In genomic region chr1:185501801-185502340, GRCm38 (mm10) we compare ENCODE assay signal across 8 mouse cellular contexts. TPM values are rescaled to one million over a fixed set of nuclear protein-coding genes. Genes with fewer than 3 reads are reported as not detected.
DNase-seq lines count a peak whose midpoint lies in the region; ATAC-seq and TF ChIP-seq lines count a peak whose summit lies in the region.

No protein-coding gene starts in this region.

- H3K27ac ChIP-seq in cerebellum, adult 2 months (ENCODE audit: insufficient read depth, low read length), result no peak overlapping the region
- no peak overlapping the region for H3K27ac ChIP-seq in lung, embryonic 14.5 days (ENCODE audit: low read depth)
- H3K27ac ChIP-seq in neural tube, embryonic 15.5 days (replicated peaks), result no peak overlapping the region

- H3K27me3 ChIP-seq in cerebellum, adult 2 months (ENCODE audit: control insufficient read depth, insufficient read depth, low read length), result no peaks in the 10 kb centered on the region
- no peaks in the 10 kb centered on the region for H3K27me3 ChIP-seq in lung, embryonic 14.5 days (ENCODE audit: insufficient read depth, low read length)
- no peaks in the 10 kb centered on the region for H3K27me3 ChIP-seq in neural tube, embryonic 15.5 days (replicated peaks)

- TF ChIP-seq CTCF in cerebellum, adult 2 months (IDR thresholded peaks at IDR 0.05; ENCODE audit: borderline replicate concordance, insufficient read depth, low read depth, low read length), result peak; percentile 32; the same call in 1 of the 2 replicates
- peak; percentile 73 for TF ChIP-seq CTCF in lung, embryonic 14.5 days (IDR thresholded peaks at IDR 0.05; ENCODE audit: low read depth)

- no peak for ATAC-seq in lung, embryonic 14.5 days (ENCODE audit: insufficient read depth)
- ATAC-seq in neural tube, embryonic 15.5 days (ENCODE audit: low FRiP score), result no peak

- no peak overlapping the region for H3K9ac ChIP-seq in lung, embryonic 14.5 days
- no peak overlapping the region for H3K9ac ChIP-seq in neural tube, embryonic 15.5 days (replicated peaks)

- H3K36me3 ChIP-seq in lung, embryonic 14.5 days (ENCODE audit: insufficient read depth), result no peaks in the 10 kb centered on the region
- no peaks in the 10 kb centered on the region for H3K36me3 ChIP-seq in neural tube, embryonic 15.5 days

- H3K4me2 ChIP-seq in lung, embryonic 14.5 days, result no peak overlapping the region
- no peak overlapping the region for H3K4me2 ChIP-seq in neural tube, embryonic 15.5 days

- peak; percentile 22 to 23 for DNase-seq in cerebellum, adult 2 months
- DNase-seq in cerebellum, adult 11-12 months, result no peak
- DNase-seq in lung, embryonic 14.5 days, result peak; percentile 87
- no peak for DNase-seq in lung, adult 18-20 months
- DNase-seq in c-Kit-positive CD71-positive TER-119-positive erythroid progenitor cells, embryonic 14.5 days (ENCODE audit: low spot score), result peak; percentile 77
- DNase-seq in kidney, postnatal 4 days, result peak; percentile 61 to 66
- peak; percentile 80 for DNase-seq in retina, embryonic 14.5 days (ENCODE audit: low spot score)

- H3K4me3 ChIP-seq in cerebellum, adult 2 months (replicated peaks; ENCODE audit: insufficient read depth, low read depth, low read length), result no peak overlapping the region
- no peak overlapping the region for H3K4me3 ChIP-seq in lung, embryonic 14.5 days (ENCODE audit: low read depth, low read length)
- H3K4me3 ChIP-seq in neural tube, embryonic 15.5 days (replicated peaks), result no peak overlapping the region

- TF ChIP-seq POLR2A in cerebellum, adult 2 months (IDR thresholded peaks at IDR 0.05; ENCODE audit: borderline replicate concordance, insufficient read depth, low read length), result no peak

- 37% methylated on average over 10 of the region's 10 CpGs for WGBS in cerebellum, adult 2 months
- 35% methylated on average over 10 of the region's 10 CpGs for WGBS in lung, embryonic 14.5 days
- 35% methylated on average over 10 of the region's 10 CpGs for WGBS in neural tube, embryonic 15.5 days

- H3K4me1 ChIP-seq in cerebellum, adult 2 months (ENCODE audit: control insufficient read depth, insufficient read depth, low read length), result no peaks in the 10 kb centered on the region
- no peaks in the 10 kb centered on the region for H3K4me1 ChIP-seq in lung, embryonic 14.5 days (ENCODE audit: insufficient read depth)
- 0 out of 2 replicates have a peak, but pooled peaks cover 3% of the 10 kb centered on the region for H3K4me1 ChIP-seq in neural tube, embryonic 15.5 days

- H3K9me3 ChIP-seq in lung, embryonic 14.5 days (ENCODE audit: low read depth, low read length), result no peaks in the 10 kb centered on the region
- H3K9me3 ChIP-seq in neural tube, embryonic 15.5 days (replicated peaks), result no peaks in the 10 kb centered on the region

RNA-seq across cellular contexts. Expression of gene Slc30a10, which starts 47.2 kb away (rescaled TPM):
- polyA plus RNA-seq in cerebellum, adult 2 months (2012; rRNA removed), result 5.4 and 6.0 TPM in 2 replicates
- polyA plus RNA-seq in lung, embryonic 14.5 days (2014; fragmentation: Nextera tagmentation; extraction: Ambion mirVana), result 0.09 TPM in 1 of 2 replicates, not detected in the other
- polyA plus RNA-seq in neural tube, embryonic 15.5 days (2015; fragmentation: Nextera tagmentation; extraction: Ambion mirVana), result 5.6 and 5.8 TPM in 2 replicates

Comparison
In these comparisons a context has a peak if more than half of its experiments do, and no peak if none do; other contexts are left out.
1. DNase-seq: peak in cerebellum, adult 2 months (2 of 2), lung, embryonic 14.5 days (single experiment), c-Kit-positive CD71-positive TER-119-positive erythroid progenitor cells, embryonic 14.5 days (single experiment), kidney, postnatal 4 days (2 of 2) and retina, embryonic 14.5 days (single experiment); none in cerebellum, adult 11-12 months (single experiment) and lung, adult 18-20 months (0 of 2).